Mouse (Mus musculus): Measurements from ENCODE around the gene Cd38.

Cd38 gene

GRCm38 (mm10) chr5:43927729-43928128, 59.4 kb downstream of the Cd38 start:
- CTCF ChIA-PET, result no interaction called here

GRCm38 (mm10) chr5:43933269-43933668, 64.9 kb downstream of the Cd38 start:
- CTCF ChIA-PET, result no interaction called here

- CTCF ChIA-PET, result interaction anchor here (0.7 to 1.3 kb wide), 2 partner anchors 24 to 49 kb away, joined by 3 to 5 read pairs; no protein-coding TSS in a partner anchor
Observed at GRCm38 (mm10) chr5:43947330-43947977, 79.1 kb downstream of the Cd38 start.

- CTCF ChIA-PET, result interaction anchor here (0.7 to 1.2 kb wide), 2 partner anchors 50 to 105 kb away, joined by 3 read pairs; no protein-coding TSS in a partner anchor
Observed at GRCm38 (mm10) chr5:43948111-43948743, 79.9 kb downstream of the Cd38 start.

GRCm38 (mm10) chr5:43948748-43949275, 80.5 kb downstream of the Cd38 start:
- CTCF ChIA-PET, result interaction anchor here (1.2 to 1.8 kb wide), 2 partner anchors 25 to 106 kb away, joined by 3 to 7 read pairs; no protein-coding TSS in a partner anchor

GRCm38 (mm10) chr5:43953241-43953640, 84.9 kb downstream of the Cd38 start:
- CTCF ChIA-PET, result interaction anchor here (0.7 kb wide), 1 partner anchor 69 kb away, joined by 3 read pairs; no protein-coding TSS in a partner anchor

GRCm38 (mm10) chr5:43959884-43960440, 91.6 kb downstream of the Cd38 start:
- CTCF ChIA-PET, result no interaction called here

- CTCF ChIA-PET, result no interaction called here
Observed at GRCm38 (mm10) chr5:43961056-43961455, 92.7 kb downstream of the Cd38 start.

Measured in spleen, embryonic (tissue).